8 mouse cellular contexts compared by ENCODE assay signal in genomic region chr7:66217531-66218094, GRCm38 (mm10).
DNase-seq lines count a peak whose midpoint lies in the region; ATAC-seq lines count a peak whose summit lies in the region.

No protein-coding gene starts in this region.

- no peak overlapping the region for H3K9ac ChIP-seq in forebrain, embryonic 16.5 days (replicated peaks; ENCODE audit: low read depth, low read length)
- H3K9ac ChIP-seq in heart, embryonic 16.5 days (ENCODE audit: low read length), result no peak overlapping the region
- H3K9ac ChIP-seq in liver, embryonic 12.5 days, result no peak overlapping the region

- 81% methylated on average over 7 of the region's 7 CpGs for WGBS in forebrain, embryonic 10.5 days
- WGBS in forebrain, embryonic 16.5 days, result 13% methylated on average over 7 of the region's 7 CpGs
- 71% methylated on average over 7 of the region's 7 CpGs for WGBS in heart, embryonic 16.5 days
- WGBS in liver, embryonic 12.5 days (ENCODE audit: insufficient replicate concordance), result 72% methylated on average over 7 of the region's 7 CpGs

- ATAC-seq in forebrain, embryonic 16.5 days, result no peak
- ATAC-seq in heart, embryonic 16.5 days (replicated peaks; ENCODE audit: extremely low read depth, insufficient read depth, low FRiP score), result no peak
- no peak for ATAC-seq in liver, embryonic 12.5 days

- peak overlapping the region; percentile 76 for H3K27ac ChIP-seq in forebrain, embryonic 10.5 days
- H3K27ac ChIP-seq in forebrain, embryonic 16.5 days (ENCODE audit: low read length), result no peak overlapping the region
- H3K27ac ChIP-seq in heart, embryonic 16.5 days (ENCODE audit: low read length), result peak overlapping the region; percentile 94
- H3K27ac ChIP-seq in liver, embryonic 12.5 days, result peak overlapping the region; percentile 70; the same call in 1 of the 2 replicates

- no peaks in the 10 kb centered on the region for H3K27me3 ChIP-seq in forebrain, embryonic 10.5 days (ENCODE audit: poor library complexity, severe bottlenecking)
- H3K27me3 ChIP-seq in forebrain, embryonic 16.5 days (replicated peaks; ENCODE audit: control insufficient read depth, insufficient read depth, low read length), result no peaks in the 10 kb centered on the region
- H3K27me3 ChIP-seq in heart, embryonic 16.5 days (ENCODE audit: control insufficient read depth, insufficient read depth, low read length), result no peaks in the 10 kb centered on the region
- no peaks in the 10 kb centered on the region for H3K27me3 ChIP-seq in liver, embryonic 12.5 days (replicated peaks)

- peaks cover 39% of the 10 kb centered on the region for H3K4me1 ChIP-seq in forebrain, embryonic 10.5 days
- H3K4me1 ChIP-seq in forebrain, embryonic 16.5 days (replicated peaks; ENCODE audit: control insufficient read depth, insufficient read depth, low read length), result peaks cover 8% of the 10 kb centered on the region; the same call in 1 of the 2 replicates
- H3K4me1 ChIP-seq in heart, embryonic 16.5 days (ENCODE audit: control insufficient read depth, insufficient read depth, low read length), result peaks cover 25% of the 10 kb centered on the region
- peaks cover 33% of the 10 kb centered on the region for H3K4me1 ChIP-seq in liver, embryonic 12.5 days

- no peak overlapping the region for H3K4me3 ChIP-seq in forebrain, embryonic 10.5 days
- no peak overlapping the region for H3K4me3 ChIP-seq in forebrain, embryonic 16.5 days (replicated peaks; ENCODE audit: low read length)
- no peak overlapping the region for H3K4me3 ChIP-seq in heart, embryonic 16.5 days (ENCODE audit: low read length)
- no peak overlapping the region for H3K4me3 ChIP-seq in liver, embryonic 12.5 days

- no peaks in the 10 kb centered on the region for H3K36me3 ChIP-seq in forebrain, embryonic 10.5 days (replicated peaks)
- no peaks in the 10 kb centered on the region for H3K36me3 ChIP-seq in forebrain, embryonic 16.5 days (ENCODE audit: control insufficient read depth, insufficient read depth)
- H3K36me3 ChIP-seq in heart, embryonic 16.5 days (ENCODE audit: control insufficient read depth, insufficient read depth), result no peaks in the 10 kb centered on the region
- H3K36me3 ChIP-seq in liver, embryonic 12.5 days, result no peaks in the 10 kb centered on the region

- DNase-seq in forebrain, embryonic 10.5 days (ENCODE audit: extremely low spot score, low spot score), result no peak
- DNase-seq in Muller cell, postnatal 12 days (ENCODE audit: inconsistent ontology term), result peak; percentile 45
- DNase-seq in urinary bladder, postnatal 10 days (ENCODE audit: low spot score), result no peak
- DNase-seq in cerebellum, adult 9-11 months, result no peak
- no peak for DNase-seq in spleen, postnatal 14 days (ENCODE audit: low spot score in 2 of 2)

- H3K9me3 ChIP-seq in forebrain, embryonic 10.5 days, result no peaks in the 10 kb centered on the region; the same call in 1 of the 2 replicates
- no peaks in the 10 kb centered on the region for H3K9me3 ChIP-seq in forebrain, embryonic 16.5 days (ENCODE audit: control insufficient read depth, low read length)
- no peaks in the 10 kb centered on the region for H3K9me3 ChIP-seq in heart, embryonic 16.5 days (replicated peaks; ENCODE audit: control insufficient read depth, low read length)
- H3K9me3 ChIP-seq in liver, embryonic 12.5 days (replicated peaks), result no peaks in the 10 kb centered on the region

- H3K4me2 ChIP-seq in forebrain, embryonic 16.5 days (ENCODE audit: low read length), result no peak overlapping the region
- H3K4me2 ChIP-seq in heart, embryonic 16.5 days (ENCODE audit: low read depth, low read length), result peak overlapping the region; percentile 36; the same call in 1 of the 2 replicates
- no peak overlapping the region for H3K4me2 ChIP-seq in liver, embryonic 12.5 days
